Mouse (Mus musculus) forebrain, embryonic 11.5 days (tissue): ENCODE results near the gene Gm3625. TPM values are rescaled to one million over a fixed set of nuclear protein-coding genes. Genes with fewer than 3 reads are reported as not detected.

Source experiments
- ATAC-seq: fragments of 200-750 bp; cut with Nextera tagmentation; replicated peaks from 2 replicates; pipeline ENCODE4 v1.8.0; 2017; ENCODE audit warnings: moderate TSS enrichment; ENCODE audit not compliant: low FRiP score
- DNase-seq: peaks from one replicate; pipeline ENCODE4 v3.0.0-alpha.2; 2017; ENCODE audit warnings: low spot score
- H3K27ac ChIP-seq: fragments of 300-500 bp; sonication (generic); 2 replicates; pipeline ENCODE4 v1.5.1; 2014; ENCODE audit warnings: low read depth, low read length
- H3K27me3 ChIP-seq: fragments of 300-500 bp; sonication (generic); 2 replicates; pipeline ENCODE4 v1.6.1; 2014; ENCODE audit warnings: mild to moderate bottlenecking, low read length, mixed read lengths; ENCODE audit not compliant: control insufficient read depth, insufficient read depth
- H3K36me3 ChIP-seq: fragments of 300-500 bp; sonication (generic); 2 replicates; pipeline ENCODE4 v1.6.1; 2014; ENCODE audit warnings: mild to moderate bottlenecking, low read length, moderate library complexity, mixed read lengths; ENCODE audit not compliant: control insufficient read depth, insufficient read depth
- H3K4me1 ChIP-seq: fragments of 300-500 bp; sonication (generic); replicated peaks from 2 replicates; pipeline ENCODE4 v1.6.1; 2014; ENCODE audit warnings: low read length, mixed read lengths; ENCODE audit not compliant: control insufficient read depth, insufficient read depth
- H3K4me2 ChIP-seq: fragments of 300-500 bp; sonication (generic); 2 replicates; pipeline ENCODE4 v1.6.1; 2014; ENCODE audit warnings: low read depth, mild to moderate bottlenecking, low read length, moderate library complexity, mixed read lengths; ENCODE audit not compliant: severe bottlenecking
- H3K4me3 ChIP-seq: fragments of 300-500 bp; sonication (generic); 2 replicates; pipeline ENCODE4 v1.5.1; 2014; ENCODE audit warnings: low read depth, low read length
- H3K9ac ChIP-seq: fragments of 300-500 bp; sonication (generic); 2 replicates; pipeline ENCODE4 v1.6.1; 2014; ENCODE audit warnings: low read length
- H3K9me3 ChIP-seq: fragments of 300-500 bp; sonication (generic); 2 replicates; pipeline ENCODE4 v1.6.1; 2016; ENCODE audit warnings: low read length, mixed read lengths; ENCODE audit not compliant: control insufficient read depth
- WGBS: fragments of 180-500 bp; shearing (Covaris S2); extraction: QIAGEN DNeasy Blood & Tissue Kit; methylation state at CpG from one replicate; pipeline ENCODE4 v1.1.7; 2014; 5-methylcytosine and 5-hydroxymethylcytosine counted together
- polyA plus RNA-seq: library from polyadenylated mRNA; unstranded; fragments of >200 nt; fragmentation: Nextera tagmentation; extraction: Ambion mirVana; gene quantifications from 2 replicates; pipeline ENCODE4 v1.2.1, GENCODE M21; 2014

The Gm3625 gene
- polyA plus RNA-seq = not detected in 2 replicates

DNA sequence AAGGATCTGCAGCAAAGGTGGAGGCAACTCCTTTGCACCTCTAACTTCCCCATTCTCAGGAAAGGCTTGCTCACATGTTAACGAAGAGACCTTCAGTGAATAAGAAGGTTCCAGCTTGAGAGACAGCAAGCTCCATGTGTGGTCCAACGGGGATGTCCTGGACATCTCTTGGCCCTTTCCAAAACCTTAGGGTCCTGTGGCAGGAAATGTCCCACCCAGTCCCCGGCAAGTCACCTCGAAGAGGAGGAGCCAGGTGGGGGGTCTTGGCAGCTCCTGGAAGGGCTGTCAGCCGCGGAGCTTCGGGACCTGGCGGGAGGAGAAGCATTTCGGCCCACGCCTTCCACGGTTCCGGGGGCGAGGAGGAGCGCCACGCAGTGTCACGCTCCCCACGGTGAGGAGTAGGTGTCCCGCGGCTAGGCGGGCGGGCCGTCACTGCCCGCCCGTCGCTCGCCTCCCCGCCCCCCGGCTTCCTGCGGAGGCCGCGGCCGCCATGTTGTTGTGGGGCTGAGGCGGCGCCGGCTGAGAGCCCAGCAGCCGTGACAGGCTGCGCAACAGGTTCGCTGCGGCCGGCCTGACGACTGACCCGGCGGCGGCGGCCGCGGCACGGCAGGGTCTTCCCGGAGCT lies at the start of gene Gm3625, which contains the start of gene Itsn2:
TSS of gene Gm3625 (minus strand) at position 387 of the 625 bp plus-strand sequence.
TSS of gene Itsn2 (plus strand) at position 98 of the 625 bp plus-strand sequence.
- DNase-seq (peak; percentile 86), ATAC-seq (peak; percentile 89)
- H3K4me1 ChIP-seq = peaks cover 2% of the 10 kb centered on the region; the same call in 1 of the 2 replicates
- H3K4me2 ChIP-seq = peak within 1 kb of the TSS; percentile 83
- under 1% methylated on average over 41 of the region's 49 CpGs for WGBS
- H3K27ac ChIP-seq = no peak within 1 kb of the TSS
- H3K36me3 ChIP-seq = no peaks in the 10 kb centered on the region
- peak within 1 kb of the TSS; percentile 84 for H3K9ac ChIP-seq
- no peaks in the 10 kb centered on the region for H3K9me3 ChIP-seq
- peak within 1 kb of the TSS; percentile 92 for H3K4me3 ChIP-seq
- H3K27me3 ChIP-seq = no peaks in the 10 kb centered on the region

GRCm38 (mm10) chr12:4640737-4641136 lies 48.0 kb upstream of the Gm3625 start:
- H3K4me2 ChIP-seq = no peak overlapping the region
- 90% methylated on average over 1 of the region's 1 CpGs for WGBS
- no peak overlapping the region for H3K4me3 ChIP-seq
- no peak for DNase-seq
- no peak overlapping the region for H3K27ac ChIP-seq
- H3K4me1 ChIP-seq = no peaks in the 10 kb centered on the region
- H3K9ac ChIP-seq = no peak overlapping the region
- no peaks in the 10 kb centered on the region for H3K27me3 ChIP-seq
- no peaks in the 10 kb centered on the region for H3K9me3 ChIP-seq
- no peaks in the 10 kb centered on the region for H3K36me3 ChIP-seq
- no peak for ATAC-seq

DNA sequence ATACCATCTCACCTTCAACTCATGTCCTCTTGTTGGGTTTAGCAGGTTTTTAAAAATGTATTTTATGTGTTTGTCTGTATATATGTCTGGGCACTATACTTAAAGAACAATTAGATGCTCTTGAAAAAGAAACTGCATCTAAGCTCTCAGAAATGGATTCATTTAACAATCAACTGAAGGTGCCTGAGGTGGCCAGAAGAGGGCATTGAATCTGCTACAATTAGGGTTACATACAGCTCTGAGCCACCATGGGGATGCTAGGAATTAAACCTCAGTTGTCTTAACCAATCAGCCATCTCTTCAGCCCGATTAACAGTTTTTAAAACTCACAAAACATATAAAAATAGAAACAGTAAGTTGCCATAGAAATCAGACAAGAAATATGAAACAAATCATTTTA lies 45.7 kb upstream of the Gm3625 start:
- DNase-seq (no peak), ATAC-seq (no peak)
- WGBS = 73% methylated on average over 1 of the region's 1 CpGs
- H3K36me3 ChIP-seq = no peaks in the 10 kb centered on the region
- no peak overlapping the region for H3K4me3 ChIP-seq
- no peaks in the 10 kb centered on the region for H3K9me3 ChIP-seq
- no peaks in the 10 kb centered on the region for H3K27me3 ChIP-seq
- no peak overlapping the region for H3K9ac ChIP-seq
- H3K4me2 ChIP-seq = no peak overlapping the region
- H3K27ac ChIP-seq = no peak overlapping the region
- H3K4me1 ChIP-seq = no peaks in the 10 kb centered on the region

DNA sequence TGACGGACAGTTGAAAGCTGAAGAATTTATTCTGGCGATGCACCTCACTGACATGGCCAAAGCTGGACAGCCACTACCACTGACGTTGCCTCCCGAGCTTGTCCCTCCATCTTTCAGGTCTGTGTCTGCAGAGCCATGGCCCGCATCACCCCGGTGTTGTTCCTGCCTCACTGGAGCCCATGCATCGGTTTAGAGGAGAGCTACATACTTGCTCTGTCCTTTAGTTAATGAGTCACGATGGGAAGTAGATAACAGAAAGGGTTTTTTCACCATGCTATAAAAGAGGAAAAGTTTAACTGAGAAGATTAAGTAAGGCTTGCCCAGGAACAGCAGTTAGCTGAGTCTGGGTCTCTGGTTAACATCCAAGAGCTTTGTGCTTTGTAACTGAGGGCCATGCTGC lies 40.2 kb upstream of the Gm3625 start:
- no peaks in the 10 kb centered on the region for H3K27me3 ChIP-seq
- no peaks in the 10 kb centered on the region for H3K4me1 ChIP-seq
- no peaks in the 10 kb centered on the region for H3K36me3 ChIP-seq
- no peak overlapping the region for H3K4me2 ChIP-seq
- DNase-seq = no peak
- no peak for ATAC-seq
- H3K27ac ChIP-seq = no peak overlapping the region
- no peak overlapping the region for H3K9ac ChIP-seq
- H3K4me3 ChIP-seq = no peak overlapping the region
- H3K9me3 ChIP-seq = no peaks in the 10 kb centered on the region
- 88% methylated on average over 8 of the region's 8 CpGs for WGBS

GRCm38 (mm10) chr12:4624201-4624600 lies 31.5 kb upstream of the Gm3625 start:
- no peak overlapping the region for H3K4me2 ChIP-seq
- H3K4me1 ChIP-seq = no peaks in the 10 kb centered on the region
- no peak overlapping the region for H3K9ac ChIP-seq
- no peak overlapping the region for H3K4me3 ChIP-seq
- H3K27ac ChIP-seq = no peak overlapping the region
- H3K9me3 ChIP-seq = no peaks in the 10 kb centered on the region
- no peaks in the 10 kb centered on the region for H3K36me3 ChIP-seq
- no peak for ATAC-seq
- H3K27me3 ChIP-seq = no peaks in the 10 kb centered on the region
- DNase-seq = no peak
- 79% methylated on average over 1 of the region's 1 CpGs for WGBS

- Histone ChIP-seq H3K36me3 (no peaks in the 10 kb centered on the region), H3K9me3 (no peaks in the 10 kb centered on the region), H3K4me1 (no peaks in the 10 kb centered on the region), H3K27me3 (no peaks in the 10 kb centered on the region), H3K9ac (no peak overlapping the region), H3K27ac (no peak overlapping the region), H3K4me2 (no peak overlapping the region), H3K4me3 (no peak overlapping the region)
- WGBS = 83% methylated on average over 2 of the region's 2 CpGs
- ATAC-seq (no peak), DNase-seq (no peak)
Observed at GRCm38 (mm10) chr12:4614722-4615121, 22.0 kb upstream of the Gm3625 start.

DNA sequence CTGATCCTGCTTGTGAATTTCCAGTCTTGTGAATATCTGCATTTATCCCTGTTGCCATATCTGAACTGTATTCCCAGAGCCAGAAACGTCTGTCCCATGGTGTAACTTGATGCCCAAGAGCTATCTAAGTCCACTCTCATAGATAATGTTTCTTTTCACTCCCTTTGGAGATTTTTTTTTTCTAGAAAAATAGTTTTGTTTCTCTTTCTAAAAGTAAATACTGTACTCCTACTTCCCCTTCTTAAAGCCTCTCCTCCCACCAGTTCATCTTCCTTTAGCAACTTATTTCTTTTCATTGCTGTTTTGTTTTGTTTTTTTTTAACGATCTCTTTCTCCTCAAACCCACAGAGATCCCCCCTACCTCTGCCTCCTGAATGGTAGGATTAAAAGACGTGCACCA lies 13.9 kb upstream of the Gm3625 start:
- H3K27ac ChIP-seq = no peak overlapping the region
- H3K9ac ChIP-seq = no peak overlapping the region
- no peaks in the 10 kb centered on the region for H3K27me3 ChIP-seq
- WGBS = 21% methylated on average over 3 of the region's 3 CpGs
- H3K4me3 ChIP-seq = no peak overlapping the region
- ATAC-seq (no peak), DNase-seq (no peak)
- no peaks in the 10 kb centered on the region for H3K9me3 ChIP-seq
- H3K4me1 ChIP-seq = no peaks in the 10 kb centered on the region
- no peak overlapping the region for H3K4me2 ChIP-seq
- H3K36me3 ChIP-seq = no peaks in the 10 kb centered on the region

- Histone ChIP-seq H3K27me3 (no peaks in the 10 kb centered on the region), H3K27ac (no peak overlapping the region), H3K4me2 (no peak overlapping the region), H3K9me3 (no peaks in the 10 kb centered on the region), H3K4me3 (no peak overlapping the region), H3K36me3 (no peaks in the 10 kb centered on the region), H3K9ac (no peak overlapping the region), H3K4me1 (no peaks in the 10 kb centered on the region)
- DNase-seq = no peak
- 75% methylated on average over 4 of the region's 4 CpGs for WGBS
- ATAC-seq = no peak
Observed at GRCm38 (mm10) chr12:4599713-4600112, 7.0 kb upstream of the Gm3625 start.
